Mouse (Mus musculus) cerebellum, adult 11-12 months (tissue): Measurements from ENCODE around the gene Capza2.

Experiments used
- DNase-seq: peaks from one replicate; pipeline ENCODE4 v3.0.0; 2022

Gene Capza2

GRCm38 (mm10) chr6:17635615-17636284, at the start of gene Capza2:
TSS of gene Capza2 (plus strand) at chr6:17636234.
- DNase-seq: no peak

- peak; percentile 34 for DNase-seq
These were observed 46.7 kb upstream of the Capza2 start for GRCm38 (mm10) chr6:17589049-17589952.

GRCm38 (mm10) chr6:17589953-17590627, 45.9 kb upstream of the Capza2 start:
- DNase-seq: no peak

- DNase-seq: no peak
These were observed 42.1 kb upstream of the Capza2 start for GRCm38 (mm10) chr6:17593971-17594370.

GRCm38 (mm10) chr6:17595712-17596462, 40.1 kb upstream of the Capza2 start:
- no peak for DNase-seq

GRCm38 (mm10) chr6:17599373-17599772, 36.7 kb upstream of the Capza2 start:
- DNase-seq: no peak

GRCm38 (mm10) chr6:17601526-17601925, 34.5 kb upstream of the Capza2 start:
- DNase-seq: no peak

GRCm38 (mm10) chr6:17606915-17607314, 29.1 kb upstream of the Capza2 start:
- DNase-seq: no peak

GRCm38 (mm10) chr6:17611352-17612010, 24.6 kb upstream of the Capza2 start:
- DNase-seq: no peak

- no peak for DNase-seq
These were observed 23.4 kb upstream of the Capza2 start for GRCm38 (mm10) chr6:17612652-17613051.

- no peak for DNase-seq
These were observed 15.2 kb upstream of the Capza2 start for GRCm38 (mm10) chr6:17620823-17621222.

GRCm38 (mm10) chr6:17621436-17621835, 14.6 kb upstream of the Capza2 start:
- no peak for DNase-seq

GRCm38 (mm10) chr6:17628701-17629455, 7.2 kb upstream of the Capza2 start:
- no peak for DNase-seq

- DNase-seq: no peak
These were observed 6.3 kb upstream of the Capza2 start for GRCm38 (mm10) chr6:17629756-17630155.

- no peak for DNase-seq
These were observed 4.4 kb upstream of the Capza2 start for GRCm38 (mm10) chr6:17631611-17632010.

GRCm38 (mm10) chr6:17633819-17634218, 2.2 kb upstream of the Capza2 start:
- no peak for DNase-seq

- DNase-seq: no peak
These were observed 1.0 kb upstream of the Capza2 start for GRCm38 (mm10) chr6:17634992-17635391.

GRCm38 (mm10) chr6:17636764-17637170, 733 bp downstream of the Capza2 start:
- DNase-seq: peak; percentile 98

- DNase-seq: peak; percentile 65
These were observed 1.5 kb downstream of the Capza2 start for GRCm38 (mm10) chr6:17637205-17638203.

GRCm38 (mm10) chr6:17640031-17640430, 4.0 kb downstream of the Capza2 start:
- DNase-seq: no peak
